Mouse (Mus musculus) right cerebral cortex, adult 18-20 months (tissue): ENCODE measurements around the gene Spi1.
"Not testable (repeated sequence)": the region's sequence is repeated elsewhere in the genome, so short reads cannot be mapped to it uniquely, and the experiment has no call there.

Experiments
- DNase-seq: peaks from one replicate; pipeline ENCODE4 v3.0.0; 2022; ENCODE audit warnings: mixed read lengths

Spi1 gene

GRCm38 (mm10) chr2:91081775-91082695, at the start of gene Spi1:
Gene Spi1, plus strand, starts transcription at chr2:91082390.
- DNase-seq: no peak

- no peak for DNase-seq
Observed at GRCm38 (mm10) chr2:91033000-91033399, 49.2 kb upstream of the Spi1 start.

- DNase-seq: no peak
Observed at GRCm38 (mm10) chr2:91035385-91035784, 46.8 kb upstream of the Spi1 start, which contains the start of gene Rapsn. Gene Rapsn, plus strand, starts transcription at chr2:91035620.

GRCm38 (mm10) chr2:91041786-91042185, 40.4 kb upstream of the Spi1 start:
- DNase-seq: no peak

- DNase-seq: no peak
Observed at GRCm38 (mm10) chr2:91042651-91043398, 39.4 kb upstream of the Spi1 start.

- DNase-seq: no peak
Observed at GRCm38 (mm10) chr2:91044727-91045126, 37.5 kb upstream of the Spi1 start.

GRCm38 (mm10) chr2:91045805-91046204, 36.4 kb upstream of the Spi1 start:
- DNase-seq: not testable (repeated sequence)

- no peak for DNase-seq
Observed at GRCm38 (mm10) chr2:91047359-91047758, 34.8 kb upstream of the Spi1 start.

- no peak for DNase-seq
Observed at GRCm38 (mm10) chr2:91051917-91052316, 30.3 kb upstream of the Spi1 start.

GRCm38 (mm10) chr2:91052752-91053151, 29.4 kb upstream of the Spi1 start:
- DNase-seq: no peak

GRCm38 (mm10) chr2:91053181-91053933, 28.8 kb upstream of the Spi1 start:
- no peak for DNase-seq

- peak; percentile 97 for DNase-seq
Observed at GRCm38 (mm10) chr2:91053934-91054382, 28.2 kb upstream of the Spi1 start, which contains the start of gene Psmc3. Gene Psmc3, plus strand, starts transcription at chr2:91054009.

GRCm38 (mm10) chr2:91058435-91058834, 23.8 kb upstream of the Spi1 start:
- DNase-seq: no peak

GRCm38 (mm10) chr2:91059376-91059775, 22.8 kb upstream of the Spi1 start:
- no peak for DNase-seq

GRCm38 (mm10) chr2:91060544-91061355, 21.4 kb upstream of the Spi1 start:
- peak; percentile 76 for DNase-seq

GRCm38 (mm10) chr2:91061849-91062481, 20.2 kb upstream of the Spi1 start:
- DNase-seq: no peak

- DNase-seq: no peak
Observed at GRCm38 (mm10) chr2:91062779-91063606, 19.2 kb upstream of the Spi1 start.

- DNase-seq: no peak
Observed at GRCm38 (mm10) chr2:91064211-91064610, 18.0 kb upstream of the Spi1 start.

GRCm38 (mm10) chr2:91065544-91065943, 16.6 kb upstream of the Spi1 start:
- no peak for DNase-seq

- DNase-seq: no peak
Observed at GRCm38 (mm10) chr2:91066455-91066854, 15.7 kb upstream of the Spi1 start.
